31 mouse cellular contexts compared by ENCODE assay signal in genomic region chr6:29973341-29973740, GRCm38 (mm10).
"Had no signal": no experiment of that assay in that cellular context is flagged by ENCODE, and none has a peak within 500 bp of the region (broad histone marks: within the 10 kb centered on the region; RNA-seq: fewer than 3 reads in every experiment).

No protein-coding gene starts in this region.

- H3K9me3 ChIP-seq: limb, embryonic 10.5 days; limb, embryonic 12.5 days; limb, embryonic 13.5 days; limb, embryonic 15.5 days; liver, embryonic 12.5 days; liver, embryonic 13.5 days; liver, embryonic 15.5 days; lung, embryonic 15.5 days; midbrain, embryonic 10.5 days; midbrain, embryonic 12.5 days; midbrain, embryonic 13.5 days; midbrain, embryonic 15.5 days; neural tube, embryonic 12.5 days had no signal

- ATAC-seq: liver, embryonic 12.5 days; liver, postnatal 0 days; lung, postnatal 0 days; midbrain, embryonic 13.5 days; midbrain, embryonic 15.5 days; midbrain, embryonic 16.5 days had no signal

- H3K9ac ChIP-seq: limb, embryonic 12.5 days; limb, embryonic 13.5 days; limb, embryonic 15.5 days; liver, embryonic 12.5 days; liver, embryonic 13.5 days; liver, embryonic 14.5 days; liver, embryonic 15.5 days; liver, postnatal 0 days; lung, embryonic 14.5 days; lung, embryonic 15.5 days; midbrain, embryonic 12.5 days; midbrain, embryonic 13.5 days; midbrain, embryonic 15.5 days; neural tube, embryonic 12.5 days had no signal

- H3K4me3 ChIP-seq: limb, embryonic 10.5 days; limb, embryonic 12.5 days; limb, embryonic 13.5 days; limb, embryonic 15.5 days; liver, embryonic 12.5 days; liver, embryonic 13.5 days; liver, embryonic 15.5 days; lung, embryonic 15.5 days; megakaryocyte, embryonic 14.5 days; midbrain, embryonic 10.5 days; midbrain, embryonic 12.5 days; midbrain, embryonic 13.5 days; midbrain, embryonic 15.5 days; myocyte; neural tube, embryonic 12.5 days had no signal

- H3K4me1 ChIP-seq: limb, embryonic 10.5 days; limb, embryonic 12.5 days; limb, embryonic 13.5 days; limb, embryonic 15.5 days; liver, embryonic 12.5 days; liver, embryonic 13.5 days; liver, embryonic 15.5 days; lung, embryonic 15.5 days; midbrain, embryonic 10.5 days; midbrain, embryonic 12.5 days; midbrain, embryonic 13.5 days; midbrain, embryonic 15.5 days; neural tube, embryonic 12.5 days had no signal

- DNase-seq: left cerebral cortex, postnatal 4 days; liver; liver, embryonic 13.5 days; liver, postnatal 0 days; lung, adult 18-20 months; lung, adult 2 months; lung, postnatal 10 days; lung, postnatal 14 days; lung, postnatal 36 days; lung, postnatal 4 days had no signal

- H3K27ac ChIP-seq: limb, embryonic 10.5 days; limb, embryonic 12.5 days; limb, embryonic 13.5 days; limb, embryonic 15.5 days; liver, embryonic 12.5 days; liver, embryonic 13.5 days; liver, embryonic 14.5 days; liver, embryonic 15.5 days; lung, embryonic 15.5 days; macrophage; midbrain, embryonic 10.5 days; midbrain, embryonic 12.5 days; midbrain, embryonic 13.5 days; midbrain, embryonic 15.5 days; neural tube, embryonic 12.5 days had no signal

- H3K4me2 ChIP-seq: limb, embryonic 12.5 days; limb, embryonic 13.5 days; limb, embryonic 15.5 days; liver, embryonic 11.5 days; liver, embryonic 12.5 days; liver, embryonic 13.5 days; liver, embryonic 15.5 days; lung, embryonic 14.5 days; lung, embryonic 15.5 days; midbrain, embryonic 11.5 days; midbrain, embryonic 12.5 days; midbrain, embryonic 13.5 days; midbrain, embryonic 15.5 days; neural tube, embryonic 12.5 days had no signal

- H3K27me3 ChIP-seq: limb, embryonic 12.5 days; limb, embryonic 13.5 days; limb, embryonic 15.5 days; liver, embryonic 13.5 days; liver, embryonic 15.5 days; lung, embryonic 15.5 days; midbrain, embryonic 12.5 days; midbrain, embryonic 13.5 days; midbrain, embryonic 15.5 days; neural tube, embryonic 12.5 days had no signal

- H3K36me3 ChIP-seq: limb, embryonic 10.5 days; limb, embryonic 12.5 days; limb, embryonic 13.5 days; limb, embryonic 15.5 days; liver, embryonic 12.5 days; liver, embryonic 13.5 days; liver, embryonic 15.5 days; lung, embryonic 15.5 days; midbrain, embryonic 10.5 days; midbrain, embryonic 12.5 days; midbrain, embryonic 13.5 days; midbrain, embryonic 15.5 days; neural tube, embryonic 12.5 days had no signal
